Mouse (Mus musculus) left cerebral cortex, postnatal 10 days (tissue): ENCODE data around the gene Gadl1. TPM values are rescaled to one million over a fixed set of nuclear protein-coding genes. Genes with fewer than 3 reads are reported as not detected.

ENCODE experiments used
- DNase-seq, 2 experiments: peaks; one replicate each; pipeline ENCODE4 v3.0.0; 2021 to 2022; ENCODE audit warnings: low spot score in 2 of 2, mixed read lengths in 1 of 2; ENCODE audit errors: extremely low spot score in 1 of 2
- intact Hi-C: fragments of 180-260 bp; cut with DNase I; formaldehyde crosslinking; loops from one replicate; pipeline ENCODE4 v1.15.1; 2025
- total RNA-seq, 2 experiments: library from RNA; stranded (reverse); gene quantifications; 2 replicates each; pipeline ENCODE4 v1.2.3; 2021

Gene Gadl1
- total RNA-seq: under 1 TPM; 0.45 to 0.77 TPM

DNA sequence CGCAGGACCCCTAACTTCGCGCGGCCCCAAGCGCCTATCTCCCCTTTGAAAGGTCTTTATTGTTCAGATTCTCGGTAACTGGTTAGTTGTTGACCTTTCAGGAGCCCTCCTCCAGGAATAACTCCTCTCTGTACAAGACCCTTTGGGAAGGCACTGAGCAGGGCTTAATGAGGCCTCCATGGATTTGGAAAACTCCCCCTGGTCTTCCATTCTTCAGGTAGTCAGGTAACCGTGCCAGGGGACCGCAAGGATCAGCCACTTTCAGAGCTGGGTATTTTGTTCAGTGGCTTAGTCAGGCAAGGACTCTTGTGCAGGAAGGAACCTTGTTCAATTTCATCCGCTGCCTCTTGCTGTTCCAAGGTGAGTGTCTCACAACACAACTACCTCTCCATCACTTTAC lies at the start of gene Gadl1:
Gene Gadl1 (plus strand): TSS at position 301 of the 400 bp plus-strand sequence.
- intact Hi-C loops: no loop called here
- no peak for DNase-seq

DNA sequence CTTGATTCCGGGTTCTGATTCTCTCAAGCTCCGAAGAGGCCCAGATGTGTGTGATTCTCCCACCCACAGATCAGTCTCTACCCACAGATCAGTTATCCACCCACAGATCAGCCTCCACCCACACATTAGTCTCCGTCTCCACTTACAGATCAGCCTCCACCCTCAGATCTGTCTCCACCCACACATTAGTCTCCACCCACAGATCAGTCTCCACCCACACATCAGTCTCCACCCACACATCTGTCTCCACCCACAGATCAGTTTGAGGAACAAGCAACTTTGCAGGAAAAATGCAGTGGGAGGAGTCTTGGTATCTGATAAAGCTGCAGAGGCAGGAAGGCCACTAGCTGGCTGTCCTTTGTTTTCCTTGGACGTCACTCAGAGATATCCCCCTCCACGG lies 46.5 kb upstream of the Gadl1 start:
- intact Hi-C loops: no loop called here
- DNase-seq: no peak

DNA sequence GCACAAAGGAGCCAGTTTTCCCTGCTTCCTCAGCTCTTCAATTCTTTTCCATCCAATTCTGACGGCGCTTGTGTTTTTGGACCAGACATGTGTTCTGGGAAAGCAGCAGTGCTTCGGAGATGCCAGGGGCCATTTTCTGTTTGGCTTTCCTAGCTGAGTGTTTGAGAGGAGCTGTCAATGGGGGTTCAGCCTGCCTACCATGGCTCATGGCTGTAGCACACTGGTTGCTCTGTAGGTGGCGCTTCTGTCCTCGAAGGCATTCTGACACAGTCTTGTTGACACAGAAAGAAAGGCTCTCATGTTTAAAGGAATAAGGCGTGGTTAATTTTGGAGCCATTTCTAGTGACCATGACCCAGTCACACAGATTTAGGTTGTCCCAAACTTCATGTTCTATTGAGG lies 45.9 kb upstream of the Gadl1 start:
- intact Hi-C loops: no loop called here
- no peak for DNase-seq

DNA sequence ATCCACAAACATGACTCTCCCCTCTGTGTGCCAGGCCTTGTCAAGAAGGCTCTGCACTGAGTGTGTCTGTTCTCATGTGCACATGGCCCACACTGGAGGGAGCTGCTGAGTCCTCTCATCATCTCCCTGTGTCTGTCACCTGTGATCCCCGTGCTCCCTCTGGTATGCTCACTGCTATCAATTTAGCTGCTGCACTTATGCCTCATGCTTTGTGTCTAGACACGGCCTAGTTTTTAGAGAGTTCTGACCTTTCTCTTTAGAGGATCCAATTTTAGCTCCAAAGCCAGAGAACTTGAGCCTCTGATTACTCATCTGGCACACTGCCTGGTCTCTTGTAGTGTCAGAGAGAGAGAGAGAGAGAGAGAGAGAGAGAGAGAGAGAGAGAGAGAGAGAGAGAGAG lies 42.0 kb upstream of the Gadl1 start:
- intact Hi-C loops: no loop called here
- DNase-seq: peak in 1 of 2 experiments; percentile 44

DNA sequence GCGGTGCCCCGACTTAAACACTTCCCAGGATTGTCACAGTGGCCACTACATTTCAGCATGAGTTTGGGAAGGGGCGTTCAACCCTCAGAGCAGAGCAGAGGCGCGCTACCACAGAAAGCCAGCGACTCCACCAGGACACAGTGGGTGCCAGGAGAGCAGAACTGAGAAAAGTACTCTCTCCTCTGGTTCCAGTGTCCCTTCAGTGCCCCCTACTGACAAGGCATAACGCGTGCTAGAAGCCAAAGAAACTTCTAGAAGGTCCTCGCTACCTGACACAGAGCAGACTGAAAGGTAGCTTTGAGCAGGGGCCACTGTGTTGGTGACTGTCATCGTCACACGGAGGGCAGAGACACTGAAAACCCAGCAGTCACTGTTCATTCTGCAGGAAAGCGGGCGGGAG lies 39.1 kb upstream of the Gadl1 start:
- DNase-seq: no peak

DNA sequence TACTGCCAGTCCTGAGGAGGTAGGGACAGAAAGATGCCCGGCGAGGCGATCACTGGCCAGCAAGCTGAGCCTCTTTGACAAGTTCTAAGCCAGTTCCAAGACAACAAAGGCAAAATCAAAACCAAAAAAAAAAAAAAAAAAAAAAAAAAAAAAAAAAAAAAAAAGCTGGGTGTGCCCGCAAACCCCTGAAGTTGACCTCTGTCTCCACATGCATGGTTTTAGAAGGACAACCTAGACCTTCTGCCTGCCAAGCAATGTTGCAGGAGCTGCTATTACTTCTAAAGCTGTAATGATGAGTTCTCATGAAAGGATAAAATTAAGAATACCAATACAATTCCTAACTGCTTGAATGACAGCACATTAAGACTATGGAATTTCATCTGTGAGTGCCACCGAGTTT lies 38.6 kb upstream of the Gadl1 start:
- intact Hi-C loops: no loop called here
- no peak for DNase-seq

More for the DNA sequence above, 39.1 kb upstream of the Gadl1 start:
- intact Hi-C loops: no loop called here

DNA sequence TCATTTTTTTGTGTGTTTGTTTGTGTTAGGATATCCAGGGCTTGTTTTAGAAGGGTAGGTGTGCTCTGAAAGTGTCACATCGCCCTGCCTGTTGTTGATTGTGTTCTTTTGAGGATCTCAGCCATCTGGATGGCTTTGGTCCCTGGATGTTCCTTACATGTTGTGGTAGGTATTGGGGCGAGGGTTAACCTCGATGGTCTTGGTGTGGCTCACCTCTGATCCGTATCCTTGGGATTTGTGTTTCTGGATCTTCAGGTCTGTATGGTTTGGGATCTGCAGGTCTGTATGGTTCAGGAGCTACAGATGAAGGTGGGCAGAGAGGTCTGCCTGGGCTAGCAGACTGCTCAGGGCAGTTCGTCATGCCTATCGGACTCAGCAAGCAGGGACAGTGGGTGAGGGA lies 28.8 kb upstream of the Gadl1 start:
- DNase-seq: no peak
- intact Hi-C loops: no loop called here

DNA sequence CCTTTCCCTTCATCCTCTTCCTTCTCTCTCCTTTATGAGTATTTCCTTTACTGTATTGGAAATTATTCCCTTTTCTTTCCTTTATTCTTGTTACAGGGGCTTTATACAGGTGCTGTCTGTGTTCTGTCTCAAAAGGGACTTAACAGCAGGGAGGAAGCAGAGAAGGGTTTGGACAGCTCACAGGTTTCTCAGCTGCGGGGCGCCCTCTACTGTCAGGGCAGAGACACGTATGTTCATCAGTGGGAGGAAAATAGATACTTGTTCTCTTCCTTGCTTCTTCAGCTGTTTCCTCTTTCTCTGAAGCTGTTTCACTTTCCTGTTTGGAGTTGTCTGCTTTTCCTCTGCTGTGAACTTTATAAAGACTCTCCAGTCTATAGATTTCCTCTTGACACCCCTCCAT lies 28.1 kb upstream of the Gadl1 start:
- intact Hi-C loops: no loop called here
- no peak for DNase-seq

DNA sequence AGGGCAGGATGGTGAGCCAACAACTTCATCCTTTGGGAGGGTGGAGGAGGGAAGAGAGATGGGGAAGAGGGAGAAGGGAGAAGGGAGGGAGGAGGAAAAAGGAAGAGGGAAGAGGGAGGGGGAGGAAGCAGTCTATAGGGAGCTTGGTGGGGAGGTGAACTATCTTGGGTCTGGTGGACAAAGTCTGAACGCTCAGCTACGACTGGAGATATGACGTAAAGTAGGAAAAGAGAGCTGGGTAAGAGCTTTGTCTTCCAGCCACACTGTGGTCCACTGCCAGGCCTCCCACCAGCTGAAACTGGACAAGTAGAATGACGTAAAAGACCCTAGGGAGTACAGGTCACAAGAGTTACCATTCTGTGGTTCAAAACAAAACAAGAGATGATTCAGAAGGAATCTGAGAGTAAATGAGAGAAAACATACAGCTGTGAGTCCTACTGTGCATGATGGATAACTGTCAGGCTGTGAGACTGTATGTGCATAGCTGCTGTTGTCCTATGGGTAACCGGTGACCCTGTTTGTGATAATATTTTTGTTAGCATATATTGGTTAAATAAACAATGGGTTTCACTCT lies 26.5 kb upstream of the Gadl1 start:
- no peak for DNase-seq
- intact Hi-C loops: no loop called here

DNA sequence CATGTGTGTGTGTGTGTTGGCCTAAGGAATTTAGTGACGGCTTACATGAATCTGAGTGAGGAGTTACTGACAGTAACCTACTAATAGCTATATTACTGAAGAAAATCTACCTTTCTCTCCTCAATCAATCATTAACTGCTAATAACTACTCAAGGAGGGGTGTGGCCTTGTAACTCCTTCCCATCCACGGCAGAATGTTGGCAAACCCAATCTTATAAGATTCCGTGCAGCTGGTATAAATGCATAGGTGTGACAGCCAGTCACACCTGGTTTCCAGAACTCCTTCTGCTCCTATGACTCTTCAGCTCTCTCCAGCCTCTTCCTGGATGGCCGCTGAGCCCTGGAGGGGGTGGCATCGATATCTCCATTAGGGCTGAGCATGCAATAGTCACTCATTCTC lies 25.8 kb upstream of the Gadl1 start:
- DNase-seq: no peak
- intact Hi-C loops: no loop called here

DNA sequence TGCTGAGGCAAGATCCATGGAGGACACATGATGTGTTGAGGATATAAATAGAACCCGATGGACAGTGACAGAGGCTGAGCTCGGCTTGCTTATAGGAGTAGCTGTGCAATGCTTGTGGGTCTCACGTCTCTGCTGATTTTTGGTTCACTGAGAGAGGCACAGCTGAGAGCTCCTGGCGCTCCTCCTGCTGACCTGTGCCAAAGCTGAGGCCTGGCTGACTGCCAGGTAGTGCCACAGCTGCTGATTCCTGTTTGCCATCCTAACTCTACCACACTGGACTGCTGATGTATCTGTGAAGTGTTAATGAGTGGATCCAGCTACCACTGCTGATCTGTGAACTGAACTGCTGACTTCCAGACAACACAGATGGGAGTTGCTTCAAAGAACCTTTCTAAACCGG lies 21.7 kb upstream of the Gadl1 start:
- DNase-seq: no peak
- intact Hi-C loops: no loop called here

DNA sequence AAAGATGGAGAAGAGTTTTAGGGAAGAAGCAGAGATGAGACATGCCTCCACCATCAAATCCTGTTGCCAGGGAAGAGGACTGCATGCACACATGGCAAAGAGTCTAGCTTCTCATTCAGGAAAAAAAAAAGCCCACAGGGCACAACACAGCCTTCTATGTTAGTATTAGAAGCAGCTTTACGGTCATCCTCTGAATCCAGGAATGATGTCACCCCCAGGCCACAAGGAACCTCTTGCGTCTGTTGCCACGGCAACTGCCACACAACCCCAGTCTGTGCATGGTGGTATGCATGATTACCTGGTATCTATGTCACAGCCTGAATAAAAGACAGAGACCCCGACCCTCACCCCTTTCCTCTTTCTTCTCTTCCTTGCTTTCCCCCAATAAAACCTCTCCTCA lies 16.1 kb upstream of the Gadl1 start:
- intact Hi-C loops: no loop called here
- no peak for DNase-seq

DNA sequence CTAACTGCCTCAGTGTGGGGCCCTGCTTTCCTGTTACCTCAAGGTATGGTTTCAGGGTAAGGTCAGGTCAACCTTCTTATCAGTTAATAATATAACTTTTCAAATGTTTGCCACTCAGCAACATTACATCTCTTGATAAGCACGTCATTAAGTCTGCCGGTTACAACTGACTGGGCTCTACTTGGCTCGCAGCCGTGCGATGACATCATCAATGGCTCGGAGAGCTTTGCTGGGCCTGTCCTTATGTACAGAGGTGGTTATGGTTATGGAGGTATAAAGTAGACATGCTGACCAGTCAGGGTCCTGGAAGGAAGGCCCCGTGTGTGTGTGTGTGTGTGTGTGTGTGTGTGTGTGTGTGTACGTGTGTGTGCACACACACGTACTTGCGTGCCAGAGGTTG lies 15.3 kb upstream of the Gadl1 start:
- intact Hi-C loops: no loop called here
- DNase-seq: no peak

DNA sequence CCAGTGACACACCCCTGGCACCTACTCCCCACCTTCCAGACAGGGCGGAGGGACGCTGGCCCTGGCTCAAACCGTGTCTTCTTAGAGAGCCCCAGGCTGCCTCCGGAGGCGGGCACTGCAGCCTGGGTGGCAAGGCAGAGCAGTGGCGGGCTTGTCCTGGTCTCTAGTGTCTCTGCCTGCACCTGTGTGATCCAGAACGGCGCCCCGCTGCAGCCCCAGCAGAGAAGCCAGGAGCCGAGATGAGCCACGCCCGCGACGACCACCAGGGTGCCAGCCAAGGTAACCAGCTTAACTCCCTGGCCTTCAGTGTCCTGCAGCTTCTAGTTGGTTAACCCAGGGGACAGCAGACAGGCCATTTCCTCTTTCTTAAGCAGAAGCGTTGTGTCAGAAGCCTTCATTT lies 930 bp upstream of the Gadl1 start:
- intact Hi-C loops: no loop called here
- DNase-seq: no peak

DNA sequence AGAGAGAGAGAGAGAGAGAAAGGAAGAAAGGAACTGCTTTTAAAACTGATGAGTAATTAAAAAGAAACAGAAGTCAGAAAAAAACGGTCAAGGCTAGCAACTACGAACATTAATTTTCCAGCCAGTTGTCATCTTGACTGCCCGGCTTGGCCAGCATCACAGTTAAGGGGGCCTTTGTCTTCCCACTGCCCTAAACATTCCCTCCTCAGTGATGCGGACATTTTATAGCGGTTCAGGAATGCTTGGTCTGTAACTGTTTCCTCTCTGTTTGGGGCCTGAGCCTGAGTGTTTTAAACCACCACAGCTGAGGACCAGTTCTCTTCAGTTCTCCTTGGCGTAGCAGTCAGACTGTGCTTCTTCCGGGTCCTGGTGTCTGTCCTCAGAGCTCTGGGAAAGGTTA lies 4.8 kb downstream of the Gadl1 start:
- intact Hi-C loops: no loop called here

DNA sequence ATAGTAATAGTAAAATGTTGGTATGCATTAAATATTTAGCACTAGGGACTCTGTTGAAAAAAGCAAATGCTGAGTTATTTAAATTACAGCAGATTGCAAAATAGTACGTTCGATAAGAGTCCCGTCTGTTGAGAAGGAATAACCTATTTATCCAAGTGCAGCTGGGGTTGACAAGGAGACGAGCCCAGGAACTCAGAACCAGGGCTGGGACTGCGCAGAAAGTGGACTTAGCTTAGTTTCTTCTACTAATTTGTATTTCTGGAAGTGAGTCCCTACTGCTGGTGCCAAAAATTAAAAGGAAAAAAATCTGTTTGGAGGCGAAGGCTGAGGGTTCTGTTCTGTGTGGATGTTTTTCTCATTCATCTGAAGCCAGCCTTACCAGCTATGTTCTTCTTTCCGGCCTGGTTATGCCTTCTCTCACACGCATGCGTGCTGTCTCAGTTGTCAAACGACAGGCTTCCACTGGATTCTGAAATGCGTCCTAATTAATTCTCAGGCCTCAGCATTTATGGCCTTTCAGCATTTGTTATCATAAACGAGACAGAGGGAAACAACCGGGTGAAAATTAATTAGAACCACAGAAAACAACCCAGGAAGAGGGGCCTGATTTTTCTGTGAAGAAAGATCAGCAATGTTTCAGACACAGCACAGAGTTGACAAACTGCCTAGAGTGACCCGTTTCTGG lies 6.5 kb downstream of the Gadl1 start:
- DNase-seq: peak in 1 of 2 experiments; percentile 29
- intact Hi-C loops: no loop called here

More for the DNA sequence above, 4.8 kb downstream of the Gadl1 start:
- no peak for DNase-seq

DNA sequence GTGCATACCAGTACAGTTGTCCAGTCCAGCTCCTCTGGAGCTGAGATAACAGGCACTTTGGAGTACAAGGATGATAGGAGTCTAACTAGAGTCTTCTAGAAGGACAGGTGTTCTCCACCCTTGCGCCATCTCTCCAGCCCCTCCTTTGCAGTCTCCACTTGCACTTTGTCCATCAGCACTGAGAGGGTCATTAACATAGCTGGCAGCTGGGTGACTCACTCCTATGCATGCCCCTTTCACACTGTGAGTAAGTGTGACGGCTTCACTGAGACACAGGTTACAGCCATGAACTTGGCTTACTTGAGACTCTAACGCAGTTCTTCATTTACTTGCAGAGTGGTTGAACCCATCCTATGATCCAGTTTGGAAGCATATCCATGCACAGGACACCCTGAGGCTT lies 10.5 kb downstream of the Gadl1 start:
- intact Hi-C loops: no loop called here
- no peak for DNase-seq

DNA sequence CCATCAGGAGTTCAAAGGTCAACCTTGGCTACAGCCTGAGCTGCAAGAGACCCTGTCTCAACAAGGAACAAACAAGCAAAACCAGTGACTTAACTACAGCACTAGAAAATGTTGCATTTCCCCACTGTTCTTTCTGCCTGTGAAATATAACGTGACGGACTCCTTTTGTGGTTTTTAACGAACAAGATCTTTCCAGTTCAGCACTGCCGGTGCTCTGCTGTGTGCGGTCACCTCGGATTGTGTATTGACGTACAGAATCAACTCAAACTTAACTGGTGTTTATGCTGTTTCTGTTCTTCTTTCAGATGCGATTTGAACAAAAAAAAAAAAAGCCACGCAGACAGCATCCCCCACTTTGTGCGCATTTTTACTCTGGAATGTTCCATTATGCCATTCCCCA lies 13.4 kb downstream of the Gadl1 start:
- intact Hi-C loops: no loop called here
- DNase-seq: no peak

DNA sequence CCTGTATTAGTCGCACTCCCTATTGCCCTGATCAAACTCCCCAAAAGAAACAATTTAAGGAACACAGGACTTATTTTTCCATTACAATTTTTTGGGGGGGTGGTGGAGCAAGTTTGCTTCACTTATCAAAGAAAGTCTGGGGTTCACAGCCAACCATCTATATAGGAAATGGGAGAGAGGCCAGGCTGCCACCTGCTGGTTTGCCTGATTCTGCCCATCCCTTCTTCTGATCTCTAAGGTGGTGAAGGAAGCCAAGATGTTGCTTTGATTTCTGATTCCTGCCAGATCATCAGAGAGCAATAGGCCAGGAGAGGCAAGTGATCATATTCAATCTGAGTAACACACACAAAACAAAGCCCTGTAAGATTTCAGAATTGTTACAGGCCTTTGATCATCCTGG lies 14.8 kb downstream of the Gadl1 start:
- intact Hi-C loops: no loop called here

DNA sequence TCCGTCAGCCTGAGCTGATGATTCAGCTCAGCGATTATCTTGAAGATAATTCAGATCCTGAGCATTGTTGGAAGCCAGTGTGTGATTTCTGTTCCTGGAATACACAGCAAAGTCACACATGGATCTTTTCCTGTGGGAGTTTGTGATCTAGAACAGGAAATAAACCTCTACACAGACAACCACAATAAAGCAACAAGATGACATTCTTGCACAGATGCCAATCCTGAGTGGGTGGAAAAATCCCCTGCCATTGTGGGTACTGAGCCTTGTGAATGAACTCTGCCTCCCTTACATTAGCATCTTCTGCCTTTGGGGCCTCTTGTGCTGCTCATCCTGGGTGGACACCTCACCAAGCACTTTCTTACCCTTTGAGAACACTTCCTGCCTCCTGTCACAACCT lies 22.5 kb downstream of the Gadl1 start:
- no peak for DNase-seq
- intact Hi-C loops: no loop called here

More for the DNA sequence above, 14.8 kb downstream of the Gadl1 start:
- DNase-seq: no peak

DNA sequence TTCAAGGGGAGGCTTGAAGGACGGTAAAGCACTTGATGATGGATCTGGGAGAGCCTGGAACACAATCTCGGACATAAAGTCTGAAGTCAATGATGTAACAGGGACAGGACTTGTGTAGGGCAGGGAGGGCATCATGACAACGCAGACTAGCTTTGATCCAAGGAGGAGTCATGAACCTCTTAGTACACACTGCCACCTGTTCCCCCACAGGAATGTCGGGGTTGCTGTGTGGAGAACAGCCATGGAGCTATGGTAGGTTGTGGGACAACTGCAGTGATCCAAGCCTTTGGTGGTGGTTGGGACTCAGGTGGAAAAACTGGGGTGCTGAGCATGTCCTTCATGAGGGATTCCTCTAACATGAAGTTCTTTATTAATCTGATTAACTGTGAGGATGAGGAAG lies 23.5 kb downstream of the Gadl1 start:
- intact Hi-C loops: no loop called here
- DNase-seq: no peak
